Mouse (Mus musculus): ENCODE measurements around the gene Saa1. TPM values are rescaled to one million over a fixed set of nuclear protein-coding genes. Genes with fewer than 3 reads are reported as not detected.
"Not testable (repeated sequence)": the region's sequence is repeated elsewhere in the genome, so short reads cannot be mapped to it uniquely, and the experiment has no call there.

Gene Saa1
- total RNA-seq (2021): not detected
- long read RNA-seq, experiment 1: 0 reads
- long read RNA-seq, experiment 2: 0 reads

DNA sequence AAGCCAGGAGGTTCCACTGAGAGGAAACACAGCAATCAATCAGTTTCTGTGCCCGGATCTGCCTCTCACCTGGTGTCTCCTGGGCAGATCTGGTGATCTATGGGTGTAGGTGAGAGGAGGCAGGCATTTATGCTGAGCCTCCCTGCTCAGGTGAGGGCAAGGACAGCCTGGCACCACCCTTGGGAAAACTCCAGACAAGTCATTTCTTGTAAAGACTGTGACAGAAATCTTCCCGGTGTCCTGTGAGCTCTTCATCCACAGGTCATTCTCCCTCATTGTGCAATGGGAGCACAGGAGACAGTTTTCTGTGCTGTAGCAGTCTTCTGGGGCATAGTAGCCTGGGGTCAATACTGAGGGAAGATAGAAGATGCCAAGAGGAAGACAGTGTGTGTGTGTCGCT lies at the start of gene Saa1:
TSS of gene Saa1 (minus strand) at position 101 of the 400 bp plus-strand sequence.
- DNase-seq (ENCODE audit: low spot score in 2 of 2); H3K4me3 ChIP-seq; H3K27ac ChIP-seq: not testable (repeated sequence)

DNA sequence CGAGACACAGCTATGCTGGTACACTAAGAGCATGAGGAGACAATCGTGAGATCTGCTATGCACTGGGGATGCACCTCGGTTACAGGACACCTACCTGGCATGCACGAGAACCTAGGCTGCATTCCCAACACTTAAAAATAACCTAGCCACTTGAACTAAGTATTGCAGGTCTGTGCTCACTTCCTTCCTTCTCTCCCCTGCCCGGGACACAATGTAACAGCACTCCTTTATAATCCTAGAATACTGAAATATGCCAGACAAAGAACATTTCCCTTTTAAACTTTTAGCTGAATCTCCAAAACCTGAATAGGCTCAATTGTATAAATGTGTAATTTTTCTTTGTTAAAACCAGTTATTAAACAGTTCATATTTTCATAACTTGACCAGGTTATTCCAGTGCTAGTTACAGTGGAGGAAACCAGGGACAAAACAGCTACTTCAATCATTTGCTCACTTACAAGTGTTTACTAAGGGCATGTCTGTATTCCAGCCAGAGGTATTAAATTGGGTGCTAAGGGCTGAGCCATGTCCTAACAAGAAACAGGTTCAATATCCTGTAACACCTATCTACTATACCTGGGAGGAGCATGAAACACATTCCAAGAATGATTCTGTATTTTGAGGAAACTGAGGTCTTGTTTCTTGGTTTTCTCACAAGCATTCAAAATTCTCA lies 46.5 kb upstream of the Saa1 start:
- H3K4me3 ChIP-seq: no peak overlapping the region
- TF ChIP-seq CTCF (conservative IDR thresholded peaks at IDR 0.05): no peak
- DNase-seq (ENCODE audit: low spot score in 2 of 2): no peak
- no peak overlapping the region for H3K27ac ChIP-seq

DNA sequence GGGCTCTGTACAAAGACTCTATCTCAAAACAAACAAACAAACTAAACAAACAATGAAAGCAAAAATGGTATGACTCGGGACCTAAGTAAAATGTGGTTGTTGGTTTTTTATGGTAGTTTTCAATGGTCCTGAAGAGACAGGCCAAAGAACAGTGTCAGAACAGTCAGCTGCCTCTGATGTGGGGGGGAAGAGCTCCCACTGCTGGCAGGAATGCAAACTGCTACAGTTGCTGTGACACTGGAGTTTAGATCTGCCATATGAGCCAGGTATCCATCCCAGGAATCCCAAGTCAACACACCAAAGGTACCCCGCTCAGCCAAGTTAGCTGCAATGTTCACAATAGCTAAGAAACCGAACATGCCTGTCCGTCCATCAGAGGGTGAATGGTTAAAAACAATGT lies 27.9 kb upstream of the Saa1 start:
- Histone ChIP-seq H3K4me3 (no peak overlapping the region), H3K27ac (no peak overlapping the region)
- peak; percentile 97 for TF ChIP-seq CTCF (conservative IDR thresholded peaks at IDR 0.05)
- DNase-seq (ENCODE audit: low spot score in 2 of 2): peak; percentile 16 to 65

DNA sequence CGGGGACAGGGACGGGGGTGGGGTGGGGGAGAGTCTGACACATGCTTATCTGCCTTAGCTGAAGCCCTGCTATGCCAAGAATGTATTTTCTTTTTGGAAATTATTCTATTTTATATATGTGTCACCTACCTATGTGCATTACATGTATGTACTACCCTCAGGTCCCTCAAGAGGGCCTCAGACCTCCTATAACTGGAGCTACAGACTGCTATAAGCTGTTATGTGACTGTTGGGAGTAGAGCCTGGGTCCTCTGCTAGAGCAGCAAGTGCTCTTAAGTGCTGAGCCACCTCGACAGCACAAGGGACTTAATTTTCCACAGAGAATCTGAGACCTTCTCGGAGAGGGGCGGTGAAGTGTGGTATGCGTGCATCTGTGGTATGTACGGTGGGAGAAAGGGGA lies 25.7 kb upstream of the Saa1 start:
- no peak overlapping the region for H3K27ac ChIP-seq
- DNase-seq (ENCODE audit: low spot score in 2 of 2): no peak
- no peak overlapping the region for H3K4me3 ChIP-seq
- TF ChIP-seq CTCF (conservative IDR thresholded peaks at IDR 0.05): no peak

DNA sequence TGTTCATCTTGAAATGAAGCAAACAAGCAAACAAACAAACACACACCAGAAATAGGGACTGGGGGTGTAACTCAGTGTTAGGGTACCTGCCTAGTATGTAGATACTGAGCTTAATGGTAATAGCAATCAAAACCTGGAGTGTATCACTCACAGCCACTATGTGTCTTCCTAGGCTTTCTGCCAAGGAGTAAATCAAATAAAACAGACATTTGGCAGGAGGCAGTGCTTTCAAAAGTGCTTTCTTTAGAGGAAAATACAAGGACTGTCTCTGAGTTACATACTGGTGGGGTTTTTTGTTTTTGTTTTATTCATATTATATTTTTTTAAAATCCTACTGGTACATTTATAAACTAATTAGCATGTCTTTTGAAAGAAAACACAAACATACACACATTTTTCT lies 24.6 kb upstream of the Saa1 start:
- no peak for TF ChIP-seq CTCF (conservative IDR thresholded peaks at IDR 0.05)
- Histone ChIP-seq H3K27ac (no peak overlapping the region), H3K4me3 (no peak overlapping the region)
- DNase-seq (ENCODE audit: low spot score in 2 of 2): no peak

DNA sequence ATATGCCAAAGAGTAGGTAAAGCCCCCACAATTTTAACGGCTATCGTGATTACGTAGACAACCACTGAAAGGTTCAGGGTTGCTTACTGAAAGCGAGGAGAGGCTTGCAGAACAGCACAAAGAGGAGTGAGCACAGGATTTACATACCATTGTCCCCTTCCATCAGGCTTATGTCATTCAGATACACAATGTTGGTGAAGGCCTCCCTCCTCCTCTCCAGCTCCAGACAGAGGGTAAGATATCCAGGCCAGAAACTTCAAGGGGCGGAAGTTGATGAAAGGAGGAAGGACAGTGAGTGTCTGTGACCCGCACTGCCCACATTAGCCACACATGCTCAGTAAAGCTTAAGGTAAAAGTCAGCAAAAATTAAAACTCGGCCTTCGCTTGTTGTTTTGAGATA lies 21.9 kb upstream of the Saa1 start:
- DNase-seq (ENCODE audit: low spot score in 2 of 2): no peak
- Histone ChIP-seq H3K4me3 (no peak overlapping the region), H3K27ac (no peak overlapping the region)
- TF ChIP-seq CTCF (conservative IDR thresholded peaks at IDR 0.05): no peak

DNA sequence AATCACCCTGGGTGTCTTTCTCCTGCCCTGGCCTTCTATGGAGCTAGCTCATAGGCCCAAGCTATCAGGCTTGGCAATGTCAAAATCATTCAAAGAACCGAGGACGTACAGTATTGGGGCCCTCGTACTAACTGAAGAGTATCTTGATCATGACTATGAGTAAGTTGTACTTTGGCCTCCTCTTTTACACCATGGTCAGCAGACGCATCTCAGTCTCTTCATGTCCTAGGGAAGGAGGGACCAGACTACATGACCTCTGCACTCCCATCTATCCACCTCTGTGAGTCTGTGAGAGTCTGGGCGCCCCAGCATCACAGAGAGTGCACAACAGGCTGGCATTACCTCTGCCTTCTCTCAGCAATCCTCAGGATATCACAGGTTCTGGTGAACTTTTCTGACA lies 19.8 kb upstream of the Saa1 start:
- TF ChIP-seq CTCF (conservative IDR thresholded peaks at IDR 0.05): no peak
- H3K27ac ChIP-seq: no peak overlapping the region
- DNase-seq (ENCODE audit: low spot score in 2 of 2): no peak

DNA sequence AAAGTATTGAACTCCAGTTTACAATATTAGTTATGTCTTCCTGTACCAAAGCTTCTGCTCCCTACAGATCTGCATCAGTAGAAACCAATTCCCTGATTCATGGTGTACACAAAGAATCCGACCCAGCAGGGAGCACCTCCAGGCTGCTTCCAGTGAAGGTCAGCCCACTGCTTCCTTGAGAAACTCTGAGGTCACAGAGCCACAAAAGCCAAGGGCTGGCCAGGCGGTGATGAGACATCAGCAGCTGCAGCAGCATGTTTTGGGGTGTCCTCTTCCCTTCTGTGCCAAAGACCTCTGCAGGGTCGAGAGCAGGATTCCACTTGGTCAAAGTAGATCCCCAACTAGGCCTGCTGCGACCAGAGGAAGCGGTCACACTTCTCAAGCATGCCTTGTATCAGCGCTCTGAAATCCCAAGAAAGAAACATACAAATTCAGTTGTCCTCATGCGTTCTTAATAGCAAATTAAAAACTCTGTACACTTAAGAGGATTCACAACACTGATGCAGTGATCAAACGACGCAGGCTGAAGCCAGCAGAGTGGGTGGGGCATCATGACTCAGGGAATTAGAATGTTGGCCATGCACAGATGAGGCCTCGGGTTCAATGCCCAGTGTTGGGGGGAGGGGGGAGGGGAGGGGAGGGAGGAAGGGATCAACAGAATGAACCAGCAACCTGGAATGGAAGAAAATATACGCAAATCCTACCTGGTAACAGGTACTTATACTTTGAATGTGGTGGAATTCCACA lies 18.4 kb upstream of the Saa1 start:
- H3K27ac ChIP-seq: no peak overlapping the region
- no peak overlapping the region for H3K4me3 ChIP-seq
- no peak for DNase-seq (ENCODE audit: low spot score in 2 of 2)
- no peak for TF ChIP-seq CTCF (conservative IDR thresholded peaks at IDR 0.05)

More for the DNA sequence above, 19.8 kb upstream of the Saa1 start:
- H3K4me3 ChIP-seq: no peak overlapping the region

DNA sequence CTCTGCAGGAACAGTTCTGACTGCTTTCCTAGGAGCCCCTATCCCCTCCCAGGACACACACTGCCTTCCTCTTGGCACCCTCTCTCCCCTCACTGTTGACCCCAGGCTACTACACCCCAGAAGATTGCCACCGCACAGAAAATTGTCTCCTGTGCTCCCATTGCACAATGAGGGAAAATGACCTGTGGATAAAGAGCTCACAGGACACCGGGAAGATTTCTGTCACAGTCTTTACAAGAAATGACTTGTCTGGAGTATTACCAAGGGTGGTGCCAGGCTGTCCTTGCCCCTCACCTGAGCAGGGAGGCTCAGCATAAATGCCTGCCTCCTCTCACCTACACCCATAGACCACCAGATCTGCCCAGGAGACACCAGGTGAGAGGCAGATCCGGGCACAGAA lies 8.7 kb upstream of the Saa1 start, which contains the start of gene Saa2:
TSS of gene Saa2 (plus strand) at position 301 of the 400 bp plus-strand sequence.
- Histone ChIP-seq H3K4me3 (no peak within 1 kb of the TSS), H3K27ac (no peak within 1 kb of the TSS)
- no peak for TF ChIP-seq CTCF (conservative IDR thresholded peaks at IDR 0.05)
- no peak for DNase-seq (ENCODE audit: low spot score in 2 of 2)

DNA sequence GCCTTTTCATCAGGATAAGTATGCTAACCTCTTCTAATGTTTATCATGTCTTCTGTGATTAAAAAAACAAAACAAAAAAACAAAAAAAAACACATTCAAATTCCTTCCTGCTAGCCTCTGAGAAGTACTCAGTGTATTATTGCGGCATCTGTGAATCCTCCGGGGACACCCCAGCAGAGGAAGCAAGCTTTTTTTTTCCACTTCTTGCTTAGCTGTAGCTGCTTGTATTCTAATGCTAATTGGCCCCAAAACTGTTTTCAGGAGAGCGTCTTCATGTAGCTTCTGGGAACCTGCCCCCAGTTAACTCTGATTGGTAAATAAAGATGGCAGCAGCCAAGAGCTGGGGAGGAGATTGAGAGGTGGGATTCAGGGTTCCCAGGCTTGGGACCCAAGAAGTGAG lies 5.7 kb upstream of the Saa1 start:
- Histone ChIP-seq H3K27ac (no peak overlapping the region), H3K4me3 (no peak overlapping the region)
- no peak for DNase-seq (ENCODE audit: low spot score in 2 of 2)
- no peak for TF ChIP-seq CTCF (conservative IDR thresholded peaks at IDR 0.05)

DNA sequence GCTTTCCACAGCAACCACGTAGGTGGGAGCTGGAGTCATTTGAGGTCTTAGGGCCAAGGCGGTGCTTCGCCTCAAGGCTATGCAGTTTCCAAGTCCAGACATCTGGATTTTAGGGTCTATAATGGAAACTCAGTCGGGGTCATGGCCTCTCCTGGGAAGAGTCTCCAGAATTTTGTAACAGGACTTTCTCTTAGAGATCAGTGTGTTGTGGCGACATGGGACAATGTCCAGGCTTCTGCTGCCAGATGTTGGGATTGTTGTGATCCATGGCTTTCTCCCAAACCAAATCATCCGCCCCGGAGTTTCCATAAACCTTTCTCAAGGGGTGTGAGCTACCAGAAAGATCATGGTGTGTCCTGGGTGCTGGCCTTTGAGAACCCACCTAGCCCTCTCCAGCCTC lies 3.6 kb upstream of the Saa1 start:
- no peak for DNase-seq (ENCODE audit: low spot score in 2 of 2)
- Histone ChIP-seq H3K4me3 (no peak overlapping the region), H3K27ac (no peak overlapping the region)
- TF ChIP-seq CTCF (conservative IDR thresholded peaks at IDR 0.05): no peak

DNA sequence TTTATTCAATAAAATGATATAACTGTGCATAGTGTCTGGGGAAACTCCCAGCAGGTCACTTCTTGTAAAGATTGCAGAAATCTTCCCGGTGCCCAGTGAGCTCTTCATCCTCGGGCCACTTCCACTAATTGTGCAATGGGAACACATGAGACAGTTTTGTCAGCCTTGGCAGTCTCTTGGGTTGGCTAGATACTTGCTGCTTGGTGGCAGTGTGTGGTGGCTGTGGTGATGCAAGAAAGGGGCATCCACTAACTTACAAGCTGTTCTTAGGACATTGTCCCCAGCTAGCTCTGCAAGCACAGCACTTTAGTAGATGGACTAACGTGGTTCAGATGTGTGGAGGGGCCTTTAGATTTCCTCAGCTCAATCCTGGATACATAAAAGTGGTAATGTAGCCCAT lies 3.0 kb upstream of the Saa1 start:
- no peak for DNase-seq (ENCODE audit: low spot score in 2 of 2)
- no peak overlapping the region for H3K27ac ChIP-seq
- no peak for TF ChIP-seq CTCF (conservative IDR thresholded peaks at IDR 0.05)
- H3K4me3 ChIP-seq: no peak overlapping the region

DNA sequence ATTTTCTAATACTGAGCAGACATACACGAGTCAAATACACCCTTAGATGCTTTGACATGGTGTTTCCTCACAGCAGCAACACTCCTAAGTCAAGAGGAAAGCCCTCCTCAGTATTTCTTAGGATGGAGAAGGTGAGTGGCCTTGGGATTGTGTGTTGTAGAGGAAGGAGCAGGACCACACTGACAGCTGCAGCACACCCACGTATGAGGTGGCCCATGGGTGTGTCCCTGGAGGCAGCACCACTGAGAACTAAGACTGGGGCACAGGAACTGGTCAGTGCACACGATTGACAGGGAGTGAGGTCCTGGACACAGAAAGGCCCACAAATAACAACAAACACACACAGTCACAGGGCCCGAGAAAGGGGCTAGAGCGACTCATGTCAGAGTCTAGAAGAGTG lies 2.7 kb downstream of the Saa1 start:
- H3K27ac ChIP-seq; H3K4me3 ChIP-seq; DNase-seq (ENCODE audit: low spot score in 2 of 2): not testable (repeated sequence)

Data from layer of hippocampus, adult 2 months (tissue).